10 mouse cellular contexts compared by ENCODE assay signal in genomic region chr12:79504641-79505040, GRCm38 (mm10).
DNase-seq lines count a peak whose midpoint lies in the region; ATAC-seq and TF ChIP-seq lines count a peak whose summit lies in the region.
"Had no signal": no experiment of that assay in that cellular context is flagged by ENCODE, and none has a peak within 500 bp of the region (broad histone marks: within the 10 kb centered on the region; RNA-seq: fewer than 3 reads in every experiment).

No protein-coding gene starts in this region.

- TF ChIP-seq POLR2A in thymus, adult 2 months (IDR thresholded peaks at IDR 0.05; ENCODE audit: control insufficient read depth, extremely low read depth, insufficient read depth, low read length, poor library complexity) = no peak

- peaks cover 14% of the 10 kb centered on the region; the same call in 1 of the 2 replicates for H3K4me1 ChIP-seq in kidney, postnatal 0 days (replicated peaks; ENCODE audit: insufficient read depth, low read length)
- peaks cover 38% of the 10 kb centered on the region for H3K4me1 ChIP-seq in embryonic facial prominence, embryonic 14.5 days (ENCODE audit: control insufficient read depth, insufficient read depth, low read length)
- H3K4me1 ChIP-seq in hindbrain, embryonic 15.5 days (replicated peaks) = peaks cover 7% of the 10 kb centered on the region; the same call in 1 of the 2 replicates
- peaks cover 46% of the 10 kb centered on the region for H3K4me1 ChIP-seq in neural tube, embryonic 13.5 days (replicated peaks)
- H3K4me1 ChIP-seq in thymus, adult 2 months (replicated peaks; ENCODE audit: control insufficient read depth, insufficient read depth, low read length) = no peaks in the 10 kb centered on the region

- ATAC-seq in kidney, postnatal 0 days (replicated peaks; ENCODE audit: low FRiP score, low read depth) = no peak
- ATAC-seq in embryonic facial prominence, embryonic 14.5 days (ENCODE audit: low read depth) = no peak
- no peak for ATAC-seq in hindbrain, embryonic 15.5 days (ENCODE audit: low FRiP score, low read depth)
- ATAC-seq in neural tube, embryonic 13.5 days (ENCODE audit: low read depth) = no peak
- ATAC-seq: inflammation-experienced regulatory T-cells, adult 6 months had no signal

- TF ChIP-seq CTCF in kidney, postnatal 0 days (IDR thresholded peaks at IDR 0.05; ENCODE audit: low read depth) = no peak
- no peak for TF ChIP-seq CTCF in thymus, adult 2 months (IDR thresholded peaks at IDR 0.05; ENCODE audit: borderline replicate concordance, control insufficient read depth, extremely low read depth, insufficient read depth, low read length, poor library complexity)

- H3K27me3 ChIP-seq in kidney, postnatal 0 days (ENCODE audit: insufficient read depth, low read length) = no peaks in the 10 kb centered on the region
- H3K27me3 ChIP-seq in embryonic facial prominence, embryonic 14.5 days (replicated peaks; ENCODE audit: control insufficient read depth, insufficient read depth, low read length) = no peaks in the 10 kb centered on the region
- no peaks in the 10 kb centered on the region for H3K27me3 ChIP-seq in hindbrain, embryonic 15.5 days
- no peaks in the 10 kb centered on the region for H3K27me3 ChIP-seq in neural tube, embryonic 13.5 days
- no peaks in the 10 kb centered on the region for H3K27me3 ChIP-seq in thymus, adult 2 months (ENCODE audit: control insufficient read depth, insufficient read depth, low read length)

- no peak overlapping the region for H3K4me3 ChIP-seq in kidney, postnatal 0 days (replicated peaks; ENCODE audit: low read depth, low read length)
- no peak overlapping the region for H3K4me3 ChIP-seq in embryonic facial prominence, embryonic 14.5 days (ENCODE audit: low read depth, low read length)
- no peak overlapping the region for H3K4me3 ChIP-seq in hindbrain, embryonic 15.5 days
- H3K4me3 ChIP-seq in neural tube, embryonic 13.5 days = no peak overlapping the region
- no peak overlapping the region for H3K4me3 ChIP-seq in thymus, adult 2 months (ENCODE audit: control insufficient read depth, insufficient read depth, low read length)

- no peak overlapping the region for H3K9ac ChIP-seq in kidney, postnatal 0 days (ENCODE audit: low read depth, low read length)
- H3K9ac ChIP-seq in embryonic facial prominence, embryonic 14.5 days (ENCODE audit: low read depth, low read length) = no peak overlapping the region
- no peak overlapping the region for H3K9ac ChIP-seq in hindbrain, embryonic 15.5 days
- H3K9ac ChIP-seq in neural tube, embryonic 13.5 days = no peak overlapping the region

- H3K9me3 ChIP-seq in kidney, postnatal 0 days (replicated peaks; ENCODE audit: low read length) = no peaks in the 10 kb centered on the region
- H3K9me3 ChIP-seq in embryonic facial prominence, embryonic 14.5 days (ENCODE audit: control insufficient read depth, low read length) = no peaks in the 10 kb centered on the region
- no peaks in the 10 kb centered on the region for H3K9me3 ChIP-seq in hindbrain, embryonic 15.5 days
- no peaks in the 10 kb centered on the region for H3K9me3 ChIP-seq in neural tube, embryonic 13.5 days

- H3K27ac ChIP-seq in kidney, postnatal 0 days = 0 out of 2 replicates have a peak overlapping the region, but pooled peaks have one; percentile 25
- peak overlapping the region; percentile 57; the same call in 1 of the 2 replicates for H3K27ac ChIP-seq in embryonic facial prominence, embryonic 14.5 days (replicated peaks; ENCODE audit: low read depth, low read length)
- peak overlapping the region; percentile 57 for H3K27ac ChIP-seq in hindbrain, embryonic 15.5 days (replicated peaks)
- peak overlapping the region; percentile 76 for H3K27ac ChIP-seq in neural tube, embryonic 13.5 days (replicated peaks)
- H3K27ac ChIP-seq in thymus, adult 2 months (ENCODE audit: control insufficient read depth, insufficient read depth, low read length) = no peak overlapping the region

- 91% methylated on average over 1 of the region's 1 CpGs for WGBS in kidney, postnatal 0 days
- WGBS in embryonic facial prominence, embryonic 14.5 days = 73% methylated on average over 1 of the region's 1 CpGs
- WGBS in hindbrain, embryonic 15.5 days = 78% methylated on average over 1 of the region's 1 CpGs
- WGBS in neural tube, embryonic 13.5 days = 59% methylated on average over 1 of the region's 1 CpGs
- WGBS in thymus, adult 2 months = 95% methylated on average over 1 of the region's 1 CpGs

- H3K36me3 ChIP-seq in kidney, postnatal 0 days (ENCODE audit: insufficient read depth, low read length) = no peaks in the 10 kb centered on the region
- no peaks in the 10 kb centered on the region for H3K36me3 ChIP-seq in embryonic facial prominence, embryonic 14.5 days (ENCODE audit: control insufficient read depth, insufficient read depth, low read length)
- no peaks in the 10 kb centered on the region for H3K36me3 ChIP-seq in hindbrain, embryonic 15.5 days
- H3K36me3 ChIP-seq in neural tube, embryonic 13.5 days = no peaks in the 10 kb centered on the region
- no peaks in the 10 kb centered on the region for H3K36me3 ChIP-seq in thymus, adult 2 months (ENCODE audit: control insufficient read depth, insufficient read depth, low read length)

- no peak for DNase-seq in kidney, postnatal 0 days (ENCODE audit: low spot score)
- no peak for DNase-seq in kidney, postnatal 4 days
- DNase-seq in embryonic facial prominence, embryonic 14.5 days (ENCODE audit: low spot score) = no peak
- no peak for DNase-seq in thymus, adult 2 months
- no peak for DNase-seq in c-Kit-positive CD71-positive TER-119-positive erythroid progenitor cells, embryonic 14.5 days (ENCODE audit: low spot score)
- DNase-seq in cerebellum, adult 9-10 months = no peak
- DNase-seq: lung, postnatal 36 days had no signal

- H3K4me2 ChIP-seq in kidney, postnatal 0 days (ENCODE audit: low read length) = no peak overlapping the region
- no peak overlapping the region for H3K4me2 ChIP-seq in embryonic facial prominence, embryonic 14.5 days (ENCODE audit: low read depth, low read length)
- no peak overlapping the region for H3K4me2 ChIP-seq in hindbrain, embryonic 15.5 days
- no peak overlapping the region for H3K4me2 ChIP-seq in neural tube, embryonic 13.5 days
